Mouse (Mus musculus): ENCODE results near the gene Cap1. TPM values are rescaled to one million over a fixed set of nuclear protein-coding genes. Genes with fewer than 3 reads are reported as not detected.

Gene Cap1
- total and polyA plus RNA-seq, 2 experiments from 2014 or later, result 20.6 to 59.6 TPM

GRCm38 (mm10) chr4:122886579-122887254 lies 861 bp upstream of the Cap1 start:
- DNase-seq (ENCODE audit: low spot score) (no peak), ATAC-seq (ENCODE audit: insufficient read depth, low read depth) (0 out of 2 replicates have a peak, but pooled peaks have one; percentile 1)
- H3K9me3 ChIP-seq (replicated peaks; ENCODE audit: control insufficient read depth, low read length), result no peaks in the 10 kb centered on the region
- peak overlapping the region; percentile 99 for H3K27ac ChIP-seq (ENCODE audit: low read depth)
- H3K9ac ChIP-seq (replicated peaks; ENCODE audit: low read depth, low read length), result peak overlapping the region; percentile 73
- H3K4me2 ChIP-seq (ENCODE audit: low read depth, low read length), result peak overlapping the region; percentile 77
- H3K4me1 ChIP-seq (ENCODE audit: control insufficient read depth, insufficient read depth), result peaks cover 35% of the 10 kb centered on the region
- WGBS, result 8% methylated on average over 19 of the region's 19 CpGs
- H3K4me3 ChIP-seq (ENCODE audit: low read depth, low read length), result peak overlapping the region; percentile 96
- H3K27me3 ChIP-seq (ENCODE audit: control insufficient read depth, insufficient read depth, low read length), result no peaks in the 10 kb centered on the region
- H3K36me3 ChIP-seq (replicated peaks; ENCODE audit: control insufficient read depth, insufficient read depth, low read length), result no peaks in the 10 kb centered on the region
- TF ChIP-seq EP300 (IDR thresholded peaks at IDR 0.05; ENCODE audit: low read depth), result no peak
- no peak for TF ChIP-seq CTCF (IDR thresholded peaks at IDR 0.05; ENCODE audit: low read depth)

DNA sequence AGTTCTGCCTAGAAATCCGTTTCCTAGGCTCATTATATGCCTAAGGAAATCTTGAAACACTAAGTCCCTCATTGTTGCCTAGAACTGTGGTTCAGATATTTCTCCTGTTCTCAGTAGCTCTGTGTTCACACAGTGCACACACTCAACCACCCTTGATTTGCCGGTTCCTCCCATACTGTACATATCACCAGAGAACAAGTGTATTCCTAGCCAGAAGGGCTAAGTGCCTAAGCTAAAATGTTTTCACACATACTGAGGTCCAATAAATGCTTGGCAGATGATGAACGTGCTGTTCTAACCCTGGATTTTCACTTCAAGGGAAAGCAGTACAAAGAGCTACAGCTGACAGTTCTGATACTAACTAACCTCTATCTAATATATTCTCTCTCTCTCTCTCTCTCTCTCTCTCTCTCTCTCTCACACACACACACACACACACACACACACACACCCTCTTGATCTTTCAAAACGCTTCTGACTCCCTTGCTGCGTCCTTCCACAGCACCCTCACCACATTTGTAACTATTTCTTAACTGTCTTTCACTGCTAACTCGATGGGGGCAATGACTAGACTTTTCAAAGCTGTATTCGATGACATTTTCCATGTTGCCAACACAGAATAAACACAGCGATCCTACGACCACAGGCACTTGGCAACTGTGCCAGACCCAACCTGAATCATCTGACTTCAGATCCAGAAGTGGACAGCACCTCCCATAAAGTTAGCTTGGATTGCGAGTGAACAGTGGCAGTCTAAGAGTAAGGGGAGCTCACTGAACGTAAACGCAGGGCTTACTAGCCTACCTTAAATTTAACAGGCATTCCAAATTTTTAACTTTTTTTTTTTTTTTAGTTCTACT lies 1.1 kb downstream of the Cap1 start:
- no peaks in the 10 kb centered on the region for H3K27me3 ChIP-seq (ENCODE audit: control insufficient read depth, insufficient read depth, low read length)
- no peak for ATAC-seq (ENCODE audit: insufficient read depth, low read depth)
- peak overlapping the region; percentile 96 for H3K4me3 ChIP-seq (ENCODE audit: low read depth, low read length)
- no peak for TF ChIP-seq CTCF (IDR thresholded peaks at IDR 0.05; ENCODE audit: low read depth)
- TF ChIP-seq EP300 (IDR thresholded peaks at IDR 0.05; ENCODE audit: low read depth), result no peak
- 10% methylated on average over 12 of the region's 12 CpGs for WGBS
- H3K9me3 ChIP-seq (replicated peaks; ENCODE audit: control insufficient read depth, low read length), result no peaks in the 10 kb centered on the region
- H3K9ac ChIP-seq (replicated peaks; ENCODE audit: low read depth, low read length), result peak overlapping the region; percentile 80
- peak overlapping the region; percentile 83 for H3K4me2 ChIP-seq (ENCODE audit: low read depth, low read length)
- peaks cover 37% of the 10 kb centered on the region for H3K4me1 ChIP-seq (ENCODE audit: control insufficient read depth, insufficient read depth)
- no peaks in the 10 kb centered on the region for H3K36me3 ChIP-seq (replicated peaks; ENCODE audit: control insufficient read depth, insufficient read depth, low read length)
- peak overlapping the region; percentile 99 for H3K27ac ChIP-seq (ENCODE audit: low read depth)
- no peak for DNase-seq (ENCODE audit: low spot score)

GRCm38 (mm10) chr4:122884051-122884450 lies 1.8 kb downstream of the Cap1 start:
- Histone ChIP-seq H3K4me2 (ENCODE audit: low read depth, low read length) (peak overlapping the region; percentile 83), H3K9me3 (replicated peaks; ENCODE audit: control insufficient read depth, low read length) (no peaks in the 10 kb centered on the region), H3K9ac (replicated peaks; ENCODE audit: low read depth, low read length) (no peak overlapping the region; the same call in 1 of the 2 replicates), H3K4me1 (ENCODE audit: control insufficient read depth, insufficient read depth) (peaks cover 37% of the 10 kb centered on the region), H3K27ac (ENCODE audit: low read depth) (peak overlapping the region; percentile 99), H3K27me3 (ENCODE audit: control insufficient read depth, insufficient read depth, low read length) (no peaks in the 10 kb centered on the region), H3K4me3 (ENCODE audit: low read depth, low read length) (peak overlapping the region; percentile 96), H3K36me3 (replicated peaks; ENCODE audit: control insufficient read depth, insufficient read depth, low read length) (no peaks in the 10 kb centered on the region)
- DNase-seq (ENCODE audit: low spot score), result no peak
- WGBS, result 23% methylated on average over 2 of the region's 2 CpGs
- TF ChIP-seq CTCF (IDR thresholded peaks at IDR 0.05; ENCODE audit: low read depth) (no peak), EP300 (IDR thresholded peaks at IDR 0.05; ENCODE audit: low read depth) (no peak)
- ATAC-seq (ENCODE audit: insufficient read depth, low read depth), result no peak

- 76% methylated on average over 3 of the region's 3 CpGs for WGBS
- no peaks in the 10 kb centered on the region for H3K27me3 ChIP-seq (ENCODE audit: control insufficient read depth, insufficient read depth, low read length)
- peak overlapping the region; percentile 83 for H3K4me2 ChIP-seq (ENCODE audit: low read depth, low read length)
- H3K27ac ChIP-seq (ENCODE audit: low read depth), result peak overlapping the region; percentile 99; the same call in 1 of the 2 replicates
- TF ChIP-seq CTCF (IDR thresholded peaks at IDR 0.05; ENCODE audit: low read depth) (no peak), EP300 (IDR thresholded peaks at IDR 0.05; ENCODE audit: low read depth) (no peak)
- H3K4me1 ChIP-seq (ENCODE audit: control insufficient read depth, insufficient read depth), result peaks cover 43% of the 10 kb centered on the region
- H3K9ac ChIP-seq (replicated peaks; ENCODE audit: low read depth, low read length), result no peak overlapping the region
- no peak for DNase-seq (ENCODE audit: low spot score)
- H3K9me3 ChIP-seq (replicated peaks; ENCODE audit: control insufficient read depth, low read length), result no peaks in the 10 kb centered on the region
- no peak for ATAC-seq (ENCODE audit: insufficient read depth, low read depth)
- H3K4me3 ChIP-seq (ENCODE audit: low read depth, low read length), result peak overlapping the region; percentile 96; the same call in 1 of the 2 replicates
- no peaks in the 10 kb centered on the region for H3K36me3 ChIP-seq (replicated peaks; ENCODE audit: control insufficient read depth, insufficient read depth, low read length)
Measured at GRCm38 (mm10) chr4:122883294-122883693, 2.6 kb downstream of the Cap1 start.

DNA sequence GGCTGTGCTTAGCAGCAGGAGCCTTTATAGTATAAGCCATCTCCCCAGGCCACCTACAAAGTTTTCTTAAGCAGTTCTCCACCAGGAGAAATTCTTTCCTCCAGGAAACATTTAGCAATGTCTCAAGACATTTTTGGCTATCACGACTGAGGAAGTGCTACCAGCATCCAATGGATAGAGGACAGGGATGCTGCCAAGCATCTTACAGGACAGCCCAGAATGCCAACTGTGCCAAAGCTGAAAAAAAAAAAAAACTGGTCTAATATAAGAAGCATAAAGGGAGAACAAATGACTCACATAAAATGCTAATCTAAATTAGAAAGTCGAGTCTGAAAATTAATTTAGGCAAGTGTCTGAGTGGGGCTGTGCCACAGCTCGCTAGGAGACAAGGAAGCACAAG lies 3.3 kb downstream of the Cap1 start:
- WGBS, result 57% methylated on average over 3 of the region's 3 CpGs
- H3K27me3 ChIP-seq (ENCODE audit: control insufficient read depth, insufficient read depth, low read length), result no peaks in the 10 kb centered on the region
- H3K4me1 ChIP-seq (ENCODE audit: control insufficient read depth, insufficient read depth), result peaks cover 46% of the 10 kb centered on the region

More for the DNA sequence above, 3.3 kb downstream of the Cap1 start:
- no peaks in the 10 kb centered on the region for H3K9me3 ChIP-seq (replicated peaks; ENCODE audit: control insufficient read depth, low read length)
- no peak for ATAC-seq (ENCODE audit: insufficient read depth, low read depth)
- no peaks in the 10 kb centered on the region for H3K36me3 ChIP-seq (replicated peaks; ENCODE audit: control insufficient read depth, insufficient read depth, low read length)
- no peak overlapping the region for H3K9ac ChIP-seq (replicated peaks; ENCODE audit: low read depth, low read length)
- no peak overlapping the region for H3K4me3 ChIP-seq (ENCODE audit: low read depth, low read length)
- no peak for DNase-seq (ENCODE audit: low spot score)
- H3K27ac ChIP-seq (ENCODE audit: low read depth), result 0 out of 2 replicates have a peak overlapping the region, but pooled peaks have one; percentile 16
- TF ChIP-seq EP300 (IDR thresholded peaks at IDR 0.05; ENCODE audit: low read depth), result no peak
- TF ChIP-seq CTCF (IDR thresholded peaks at IDR 0.05; ENCODE audit: low read depth), result no peak
- no peak overlapping the region for H3K4me2 ChIP-seq (ENCODE audit: low read depth, low read length)

Data from heart, postnatal 0 days (tissue).